Mouse (Mus musculus) cortical plate, adult 2 months (tissue): ENCODE data around the gene Ptprcap. TPM values are rescaled to one million over a fixed set of nuclear protein-coding genes. Genes with fewer than 3 reads are reported as not detected.
A peak's percentile ranks its signal among the peaks of the same experiment; 100 is the strongest.

Source experiments
- H3K27ac ChIP-seq: fragments of 200-500 bp; 2 replicates; pipeline ENCODE4 v1.5.1; 2012; ENCODE audit warnings: low read length, control low read depth, inconsistent platforms; ENCODE audit not compliant: insufficient read depth
- H3K4me1 ChIP-seq: fragments of 200-500 bp; 2 replicates; pipeline ENCODE4 v1.6.1; 2011; ENCODE audit warnings: low read length; ENCODE audit not compliant: control insufficient read depth, insufficient read depth
- H3K4me3 ChIP-seq: fragments of 200-500 bp; 2 replicates; pipeline ENCODE4 v1.5.1; 2011; ENCODE audit warnings: mild to moderate bottlenecking, low read length, control low read depth; ENCODE audit not compliant: insufficient read depth
- CTCF ChIP-seq: fragments of 200-500 bp; IDR thresholded peaks from 2 replicates; pipeline ENCODE4 v1.5.1; 2011; ENCODE audit warnings: mild to moderate bottlenecking, control low read depth, low read length; ENCODE audit not compliant: insufficient read depth; ENCODE audit errors: extremely low read depth
- POLR2A ChIP-seq: fragments of 200-500 bp; IDR thresholded peaks from 2 replicates; pipeline ENCODE4 v1.6.1; 2011; ENCODE audit warnings: mild to moderate bottlenecking, low read length, control low read depth; ENCODE audit not compliant: insufficient read depth; ENCODE audit errors: extremely low read depth
- polyA plus RNA-seq: library from polyadenylated mRNA; depleted of rRNA; stranded (reverse); fragments of >200 nt; gene quantifications from 2 replicates; pipeline ENCODE4 v1.2.3, GENCODE M21; 2012

The Ptprcap gene
- polyA plus RNA-seq, 1 experiment = 1.6 TPM

- Histone ChIP-seq H3K27ac (no peak overlapping the region), H3K4me3 (no peak overlapping the region), H3K4me1 (peaks cover 3% of the 10 kb centered on the region)
- TF ChIP-seq POLR2A = peak; percentile 31; the same call in 1 of the 2 replicates
- no peak for TF ChIP-seq CTCF
Measured at GRCm38 (mm10) chr19:4152445-4153231, 766 bp upstream of the Ptprcap start.

DNA sequence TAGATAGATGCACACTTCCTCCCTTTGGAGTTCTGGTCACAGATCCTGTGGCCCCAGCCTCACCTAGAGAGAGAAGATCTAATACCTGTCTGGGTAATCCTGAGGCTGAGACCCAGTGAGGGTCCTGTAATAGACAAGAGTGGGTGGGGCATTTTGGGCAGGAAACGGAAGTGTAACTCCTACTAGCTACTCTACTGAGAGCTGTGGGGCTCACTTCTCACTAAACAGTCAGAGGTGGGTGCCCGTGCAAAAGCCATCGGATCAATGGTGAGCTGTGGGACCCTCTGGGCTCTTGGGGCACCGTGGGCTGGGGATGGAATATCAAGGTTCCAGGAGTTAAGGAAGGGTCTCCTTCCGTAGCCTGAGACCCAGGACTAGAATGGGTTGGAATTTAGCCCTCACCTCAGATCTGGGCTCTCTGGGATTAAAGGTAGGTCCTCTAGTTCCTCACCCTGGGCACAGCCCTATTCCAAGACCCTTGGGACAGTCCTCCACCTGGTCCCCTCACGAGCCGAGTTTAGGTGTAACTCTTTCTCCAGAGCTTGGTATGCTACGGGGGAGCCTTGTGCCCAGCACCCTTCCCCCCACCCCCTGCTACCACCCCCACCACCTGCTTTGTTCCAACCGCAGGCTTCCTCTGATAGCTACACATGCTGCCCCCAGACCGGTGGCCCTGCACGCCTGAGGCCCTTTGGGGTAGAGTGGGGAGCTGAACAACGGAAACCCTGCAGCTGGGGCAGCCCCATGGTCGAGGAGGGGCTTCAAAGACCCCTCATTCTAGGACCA is 1.2 kb downstream of the Ptprcap start:
- TF ChIP-seq CTCF = no peak
- no peak for TF ChIP-seq POLR2A
- no peak overlapping the region for H3K27ac ChIP-seq
- H3K4me3 ChIP-seq = no peak overlapping the region
- H3K4me1 ChIP-seq = no peaks in the 10 kb centered on the region

DNA sequence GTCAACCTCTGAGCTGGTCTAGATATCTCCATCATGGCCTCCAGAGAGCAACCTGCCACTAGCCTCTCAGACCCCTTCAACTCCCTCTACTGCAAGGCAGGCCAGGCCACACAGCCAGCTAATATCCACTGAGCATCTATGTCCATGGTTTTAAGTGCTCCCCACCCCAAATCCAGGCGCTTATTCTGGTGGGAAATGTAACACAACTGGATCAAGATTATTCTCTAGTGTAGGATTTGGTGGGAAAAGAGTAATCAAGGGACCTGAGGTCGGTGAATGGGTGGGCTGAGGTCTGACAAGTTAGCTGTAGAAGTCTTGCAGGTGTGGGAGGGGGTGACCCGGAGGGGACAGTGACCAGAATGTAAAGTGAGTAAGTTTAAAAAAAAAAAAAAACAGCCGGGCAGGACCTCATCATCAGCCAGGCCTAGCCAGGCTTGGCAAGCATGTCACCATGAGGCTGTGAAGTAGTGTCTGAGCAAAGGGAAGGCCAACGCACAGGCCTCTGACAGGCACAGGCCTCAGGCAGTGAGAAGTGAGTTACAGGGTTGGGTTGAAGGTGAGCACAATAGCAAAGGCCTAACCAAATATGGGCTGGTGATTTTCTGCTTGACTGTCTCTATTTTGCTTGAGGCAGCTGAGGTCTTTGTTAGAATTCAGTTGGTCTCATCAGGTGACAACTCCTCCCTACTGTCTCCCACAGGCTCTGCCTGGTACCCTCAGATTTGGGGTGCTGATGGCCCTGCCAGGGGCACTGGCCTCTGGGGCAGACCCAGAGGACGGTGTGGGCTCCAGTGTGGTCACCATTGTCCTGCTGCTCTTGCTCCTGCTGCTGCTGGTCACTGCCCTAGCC is 2.0 kb downstream of the Ptprcap start:
- no peaks in the 10 kb centered on the region for H3K4me1 ChIP-seq
- TF ChIP-seq POLR2A = no peak
- no peak for TF ChIP-seq CTCF
- H3K4me3 ChIP-seq = no peak overlapping the region
- no peak overlapping the region for H3K27ac ChIP-seq

DNA sequence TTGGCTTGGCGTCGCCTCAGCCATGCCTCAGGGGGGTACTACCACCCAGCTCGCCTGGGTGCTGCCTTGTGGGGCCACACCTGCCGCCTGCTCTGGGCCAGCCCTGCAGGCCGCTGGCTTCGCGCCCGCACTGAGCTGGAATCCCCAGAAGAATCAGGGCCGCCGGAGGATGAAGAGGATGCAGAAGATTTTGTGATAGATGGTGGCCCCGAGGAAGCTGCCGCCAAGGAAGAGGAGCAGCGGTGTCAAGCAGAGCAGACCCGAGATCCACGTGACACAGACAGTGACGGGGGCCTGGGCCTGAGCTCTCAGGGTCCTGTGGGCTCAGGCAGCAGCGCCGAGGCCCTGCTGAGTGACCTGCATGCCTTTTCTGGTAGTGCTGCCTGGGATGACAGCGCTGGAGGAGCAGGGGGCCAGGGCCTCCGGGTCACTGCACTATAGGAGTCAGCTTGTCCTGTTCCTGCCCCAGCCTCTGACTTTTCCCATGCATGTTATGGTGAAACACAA is 2.7 kb downstream of the Ptprcap start:
- Histone ChIP-seq H3K4me1 (no peaks in the 10 kb centered on the region), H3K4me3 (no peak overlapping the region), H3K27ac (no peak overlapping the region)
- TF ChIP-seq CTCF = no peak
- no peak for TF ChIP-seq POLR2A

- Histone ChIP-seq H3K4me1 (no peaks in the 10 kb centered on the region), H3K4me3 (no peak overlapping the region), H3K27ac (no peak overlapping the region)
- TF ChIP-seq POLR2A (no peak), CTCF (no peak)
Measured at GRCm38 (mm10) chr19:4156771-4157170, 3.4 kb downstream of the Ptprcap start.

DNA sequence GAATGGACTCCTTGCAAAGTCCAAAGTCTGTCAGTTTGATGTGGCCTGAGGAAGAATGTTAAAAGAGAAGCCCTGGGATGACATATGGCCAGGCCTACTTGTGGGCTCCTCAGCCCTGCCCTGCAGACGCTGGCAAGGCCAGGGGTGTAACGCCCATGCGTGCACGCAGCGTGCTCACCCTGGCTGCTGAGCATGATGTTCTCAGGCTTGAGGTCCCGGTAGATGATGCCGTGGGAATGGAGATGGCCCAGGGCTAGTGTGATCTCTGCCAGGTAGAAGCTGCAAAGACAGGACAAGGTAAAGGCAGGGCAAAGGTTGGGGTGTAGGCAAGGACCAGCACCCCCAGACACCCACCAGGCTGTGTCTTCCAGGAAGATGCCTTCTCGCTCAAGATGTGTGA is 5.6 kb downstream of the Ptprcap start:
- Histone ChIP-seq H3K27ac (no peak overlapping the region), H3K4me1 (peaks cover 4% of the 10 kb centered on the region), H3K4me3 (no peak overlapping the region)
- TF ChIP-seq POLR2A = no peak
- TF ChIP-seq CTCF = no peak

GRCm38 (mm10) chr19:4162646-4163542 is 9.5 kb downstream of the Ptprcap start, which contains the start of gene Rps6kb2:
Rps6kb2 (minus strand) TSS chr19:4163354.
- Histone ChIP-seq H3K4me3 (peak within 1 kb of the TSS; percentile 58), H3K27ac (peak within 1 kb of the TSS; percentile 64; the same call in 1 of the 2 replicates), H3K4me1 (peaks cover 4% of the 10 kb centered on the region)
- TF ChIP-seq POLR2A (peak; percentile 65; the same call in 1 of the 2 replicates), CTCF (no peak)

DNA sequence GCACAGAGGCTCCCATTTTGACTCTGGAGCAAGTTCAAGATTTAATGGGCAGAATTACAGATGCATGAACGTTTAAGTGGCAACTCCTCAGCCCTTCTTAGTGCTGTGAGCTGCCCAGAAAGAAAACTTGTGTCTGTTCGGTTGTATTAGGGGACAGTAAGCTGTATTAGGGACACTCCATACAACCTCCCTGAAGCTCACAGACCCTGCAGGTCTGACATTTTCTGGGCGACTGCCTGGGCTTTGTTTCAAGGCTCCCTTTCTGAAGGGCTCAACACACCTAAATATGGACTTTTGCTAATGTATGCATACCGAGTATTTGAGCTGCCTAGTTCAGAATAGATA is 10.1 kb downstream of the Ptprcap start:
- TF ChIP-seq POLR2A (no peak), CTCF (no peak)
- H3K4me3 ChIP-seq = peak overlapping the region; percentile 58
- H3K27ac ChIP-seq = peak overlapping the region; percentile 64; the same call in 1 of the 2 replicates
- H3K4me1 ChIP-seq = peaks cover 4% of the 10 kb centered on the region

- Histone ChIP-seq H3K4me1 (peaks cover 4% of the 10 kb centered on the region), H3K27ac (no peak overlapping the region), H3K4me3 (no peak overlapping the region)
- no peak for TF ChIP-seq POLR2A
- no peak for TF ChIP-seq CTCF
Measured at GRCm38 (mm10) chr19:4164100-4164499, 10.7 kb downstream of the Ptprcap start.
